Mouse (Mus musculus) yolk sac, embryonic 10.5 days (tissue): ENCODE measurements around the gene Gm3448.
"Not testable (repeated sequence)": the region's sequence is repeated elsewhere in the genome, so short reads cannot be mapped to it uniquely, and the experiment has no call there.

Experiments used
- DNase-seq: peaks from one replicate; pipeline ENCODE4 v3.0.0-alpha.2; 2017; ENCODE audit warnings: low spot score

The Gm3448 gene

DNA sequence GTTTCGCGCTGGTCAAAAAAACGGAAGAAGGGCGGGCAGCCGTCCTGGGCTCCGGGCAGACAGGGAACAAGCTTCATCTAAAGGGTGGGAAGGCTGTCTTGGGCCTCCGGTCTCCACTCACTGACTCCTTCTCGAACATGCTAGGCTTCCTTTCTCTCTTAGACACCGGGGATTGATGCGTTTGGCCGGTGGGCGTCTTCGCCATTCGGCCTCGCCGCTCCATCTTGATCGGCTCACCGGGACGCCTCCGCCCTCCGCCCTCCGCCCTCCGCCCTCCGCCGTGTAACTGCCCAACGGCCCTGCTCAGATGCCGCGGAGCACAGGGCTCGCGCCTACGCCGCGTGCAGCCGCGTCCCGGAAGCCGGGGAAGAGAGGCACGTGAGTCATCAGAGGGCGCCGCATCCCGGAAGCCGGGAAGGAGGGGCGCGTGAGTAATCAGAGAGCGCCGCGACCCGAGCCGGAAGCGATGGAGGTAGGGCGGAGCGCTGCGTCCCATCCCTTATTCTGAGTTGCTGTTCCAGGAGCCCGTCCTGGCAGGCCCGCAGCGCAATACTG, at the start of gene Gm3448, which contains the start of the genes Ermard and Tcte3:
TSS of gene Gm3448 (minus strand) at position 363 of the 555 bp plus-strand sequence.
TSS of gene Ermard (plus strand) at position 34 of the 555 bp plus-strand sequence.
TSS of gene Tcte3 (minus strand) at position 314 of the 555 bp plus-strand sequence.
- not testable (repeated sequence) for DNase-seq

DNA sequence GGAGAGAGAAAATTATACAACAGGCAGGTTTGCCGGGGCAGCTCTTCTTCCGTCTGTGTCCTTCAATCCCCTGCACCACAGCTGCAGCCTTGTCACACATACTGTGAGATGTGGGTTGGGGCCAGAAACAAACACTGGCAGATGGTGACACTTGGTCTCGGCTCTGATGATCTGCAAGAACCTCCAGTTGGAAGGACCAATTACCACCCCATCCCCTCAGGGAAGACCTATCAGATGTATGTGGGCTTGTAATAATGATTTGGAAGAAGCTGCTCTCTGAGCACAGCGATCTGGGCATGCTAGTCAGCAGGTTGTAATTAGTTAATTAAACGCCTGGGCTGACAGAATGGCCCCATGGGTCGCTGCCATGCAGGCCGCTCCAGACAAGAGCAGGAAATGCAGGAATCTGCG, 47.3 kb upstream of the Gm3448 start:
- no peak for DNase-seq

DNA sequence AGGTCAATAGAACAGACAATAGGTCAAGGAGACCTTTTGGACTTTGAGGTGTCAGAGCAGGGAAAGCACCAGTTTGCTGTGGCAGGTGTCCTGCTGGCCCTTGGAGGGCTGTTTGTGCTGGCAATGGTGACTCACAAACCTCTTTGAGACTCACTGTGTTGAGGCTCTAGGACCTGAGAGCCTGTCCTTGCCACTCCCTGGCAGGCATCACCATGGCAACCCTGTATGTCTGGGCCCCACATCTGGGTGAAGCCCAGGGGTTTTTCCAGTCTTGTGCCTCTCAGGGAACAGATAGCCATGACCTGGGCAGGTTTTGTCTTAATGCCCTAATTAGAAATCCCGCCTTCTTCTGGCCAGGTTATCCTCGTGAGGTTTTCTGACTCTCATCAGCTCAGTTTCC, 46.8 kb upstream of the Gm3448 start:
- DNase-seq = no peak

DNA sequence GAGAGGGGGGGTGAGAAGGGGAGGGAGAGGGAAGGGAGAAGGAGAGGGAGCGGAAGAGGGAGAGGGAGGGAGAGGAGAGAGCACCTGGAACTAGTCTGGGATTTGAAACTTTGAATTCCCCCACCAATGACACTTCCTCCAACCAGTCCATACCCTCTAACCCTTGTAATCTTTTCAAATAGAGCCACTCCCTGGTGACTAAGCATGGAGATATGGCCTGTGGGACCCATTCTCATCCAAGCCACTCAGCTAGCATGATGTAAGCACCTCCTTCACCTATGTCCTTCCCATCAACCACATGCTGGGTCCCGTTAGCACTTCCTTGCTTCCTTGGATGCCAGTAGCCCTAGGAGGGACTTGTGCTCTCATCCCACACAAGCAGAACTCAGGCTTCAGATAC, 43.7 kb upstream of the Gm3448 start:
- DNase-seq = no peak

DNA sequence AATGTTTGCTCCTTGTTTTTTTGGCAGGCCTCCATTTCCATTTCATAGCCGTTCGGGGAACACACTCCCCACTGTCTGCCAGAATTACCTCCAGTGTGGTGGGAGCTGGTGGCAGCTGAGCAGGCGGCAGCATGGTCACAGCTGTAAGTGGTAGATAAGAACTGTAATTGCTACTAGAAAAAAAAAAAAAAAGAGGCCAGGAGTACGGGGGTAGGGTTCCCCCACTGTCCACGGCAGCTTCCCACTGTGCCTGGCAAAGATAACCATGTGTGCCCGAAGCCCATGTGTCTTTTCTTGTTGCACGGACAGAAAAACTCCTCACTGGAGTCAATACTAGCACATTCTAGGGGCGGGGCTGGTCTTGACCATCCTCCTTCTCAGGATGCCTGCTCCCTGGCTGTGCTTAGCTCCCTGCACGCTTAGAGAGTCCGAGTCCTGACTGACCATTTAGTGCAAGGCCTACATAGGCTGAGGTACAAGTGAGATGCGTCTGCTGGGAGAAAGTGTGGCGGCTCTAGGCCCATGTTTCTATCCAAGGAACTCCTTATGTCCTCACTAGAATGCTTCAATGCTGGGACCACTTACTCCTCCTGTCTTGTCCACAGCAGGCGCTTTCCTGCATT, 43.0 kb upstream of the Gm3448 start:
- DNase-seq = no peak

DNA sequence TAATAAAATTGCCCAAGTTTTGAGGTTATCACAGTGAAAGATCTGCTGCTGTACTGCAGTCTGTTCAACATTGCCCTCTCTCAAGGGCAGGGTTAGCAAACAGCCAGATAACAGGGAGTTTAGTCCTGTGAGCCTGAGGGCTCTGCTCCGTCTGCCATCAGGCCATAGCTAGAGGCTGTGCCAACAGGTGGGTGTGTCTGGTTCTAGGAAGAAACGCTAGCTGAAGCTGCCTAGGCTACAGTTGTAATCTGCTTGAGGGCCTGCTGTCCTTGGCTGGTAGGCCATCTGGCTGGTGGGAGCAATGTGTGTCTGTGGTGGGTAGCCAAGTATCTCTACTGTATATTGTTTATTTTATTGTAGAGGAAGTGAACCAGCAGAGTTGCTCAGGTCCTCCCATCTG, 36.2 kb upstream of the Gm3448 start:
- no peak for DNase-seq

DNA sequence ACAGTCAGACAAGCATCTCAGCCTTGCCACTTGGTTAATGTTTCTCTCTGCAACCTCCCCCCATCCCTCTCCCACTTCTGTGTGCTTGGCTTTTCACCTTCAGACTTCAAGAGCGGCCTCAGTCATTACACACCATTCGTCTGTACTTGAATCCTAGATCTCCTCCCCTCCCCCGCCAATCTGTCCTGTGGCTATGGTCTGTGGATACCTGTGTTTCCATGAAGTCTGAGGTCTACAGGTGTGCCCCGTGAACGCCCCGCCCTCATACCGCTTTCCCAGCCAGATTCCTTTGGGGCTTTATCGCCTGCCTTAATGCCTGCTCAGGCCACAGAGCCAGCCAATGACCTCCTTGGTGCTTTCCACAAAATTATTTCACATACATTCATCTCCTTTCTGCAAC, 33.7 kb upstream of the Gm3448 start:
- DNase-seq = peak; percentile 76

DNA sequence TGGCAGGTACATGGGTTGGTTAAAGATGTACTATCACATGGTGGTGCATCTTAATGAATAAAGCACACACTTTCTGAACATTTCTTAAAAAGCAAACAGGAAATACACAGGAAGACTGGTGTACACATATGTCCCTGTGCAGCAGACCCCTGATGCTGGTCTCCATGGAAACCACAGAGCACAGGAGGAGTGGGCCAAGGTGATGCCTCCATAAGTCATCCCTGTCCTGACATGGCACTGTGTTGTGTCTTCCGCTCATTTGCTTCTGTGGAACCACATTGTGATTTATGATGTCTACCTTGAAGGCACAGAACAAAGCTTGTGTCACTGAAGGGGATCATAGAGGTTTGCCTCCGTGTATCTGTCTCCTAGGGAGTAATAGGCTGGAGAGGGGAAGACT, 30.9 kb upstream of the Gm3448 start:
- DNase-seq = no peak

DNA sequence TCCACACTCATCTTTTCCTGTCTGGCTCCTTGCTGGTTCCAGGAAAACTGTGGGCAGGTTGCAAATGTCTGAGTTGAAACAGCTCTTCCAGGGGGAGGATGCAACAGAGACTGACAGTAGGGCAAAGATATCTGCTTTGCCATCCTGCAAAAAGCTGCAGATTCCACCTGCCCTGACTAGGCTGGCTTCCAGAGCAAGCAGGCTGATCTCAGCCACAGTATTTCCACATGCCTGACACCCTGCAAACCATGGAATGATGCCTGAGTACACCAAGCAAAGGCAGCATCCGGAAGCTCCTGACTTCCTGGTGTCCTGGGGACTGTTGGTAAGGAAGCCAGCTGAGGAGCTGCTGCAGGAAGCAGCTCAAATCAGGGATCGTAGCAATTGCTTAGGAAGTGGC, 27.8 kb upstream of the Gm3448 start:
- no peak for DNase-seq

DNA sequence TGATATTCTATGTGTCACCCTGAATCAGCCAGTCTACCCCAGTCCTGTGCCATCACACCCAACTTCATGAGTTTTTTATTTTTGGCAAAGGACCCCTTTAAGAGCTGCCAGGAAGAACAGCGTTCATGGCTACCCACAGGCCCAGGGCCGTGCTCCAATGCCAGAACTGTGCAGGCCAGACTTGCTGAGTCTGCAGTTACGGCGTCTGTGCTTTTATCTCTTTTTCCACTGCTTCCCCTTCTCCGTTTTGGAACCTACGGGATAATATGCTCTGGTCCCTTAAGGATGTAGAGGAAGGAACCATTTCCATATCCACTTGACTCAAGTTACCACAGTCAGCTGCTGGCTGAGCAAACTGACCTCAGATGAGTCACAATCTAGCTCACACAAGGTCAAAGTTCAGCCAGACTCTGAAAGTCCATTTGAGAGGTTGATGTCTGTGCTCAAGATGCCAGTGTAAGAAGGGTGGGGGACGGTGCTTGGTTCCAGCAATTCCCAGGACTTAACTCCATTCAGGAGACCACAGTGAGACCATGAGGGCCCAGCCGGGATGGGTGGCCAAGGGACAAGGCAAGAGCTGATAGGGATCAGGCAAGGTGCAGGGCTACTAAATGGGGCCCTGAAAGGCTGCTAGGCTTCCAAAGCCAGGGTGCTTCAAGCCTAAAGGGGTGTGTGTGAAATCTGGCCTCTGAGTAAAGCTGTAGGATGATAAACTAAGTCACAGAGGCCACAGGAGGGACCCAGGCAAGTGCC, 26.9 kb upstream of the Gm3448 start:
- DNase-seq = peak; percentile 69

DNA sequence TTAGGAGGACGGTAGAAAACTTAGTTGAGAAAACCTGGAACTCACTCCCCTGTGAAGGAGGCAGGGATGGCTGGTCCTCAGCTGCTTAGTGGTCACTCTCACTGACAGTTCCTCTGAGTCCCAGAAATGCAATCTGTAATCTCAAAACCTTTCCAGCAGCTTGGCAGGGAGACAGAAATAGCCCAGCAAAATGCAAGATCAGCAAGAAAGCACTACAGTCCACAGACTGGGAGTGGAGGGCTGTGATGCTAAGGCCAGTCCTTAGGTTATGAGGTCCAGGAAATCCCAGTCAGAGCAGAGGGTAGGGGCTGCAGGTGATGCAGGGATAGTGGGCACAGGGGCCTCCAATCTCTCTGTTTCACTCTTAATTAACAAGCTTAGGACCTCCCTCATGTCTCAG, 25.6 kb upstream of the Gm3448 start:
- no peak for DNase-seq

DNA sequence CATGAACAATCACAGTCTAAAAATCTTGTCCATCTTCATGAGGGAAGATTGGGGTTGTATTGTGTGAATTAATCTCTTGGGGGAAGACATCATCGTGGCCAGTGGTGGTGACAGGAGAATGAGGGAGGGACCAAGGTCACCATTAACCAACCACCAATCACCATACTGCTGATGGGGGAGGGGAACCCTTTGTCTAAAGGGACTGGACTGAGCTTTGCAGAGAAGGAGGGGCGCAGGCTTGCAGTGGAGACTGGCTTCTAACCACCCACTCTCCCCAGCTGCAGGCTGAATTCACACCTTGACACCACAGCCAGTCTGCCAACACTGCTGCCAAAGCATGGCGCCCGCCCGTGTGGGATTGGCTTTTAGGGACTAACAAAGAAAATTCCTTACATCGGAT, 24.7 kb upstream of the Gm3448 start:
- no peak for DNase-seq

DNA sequence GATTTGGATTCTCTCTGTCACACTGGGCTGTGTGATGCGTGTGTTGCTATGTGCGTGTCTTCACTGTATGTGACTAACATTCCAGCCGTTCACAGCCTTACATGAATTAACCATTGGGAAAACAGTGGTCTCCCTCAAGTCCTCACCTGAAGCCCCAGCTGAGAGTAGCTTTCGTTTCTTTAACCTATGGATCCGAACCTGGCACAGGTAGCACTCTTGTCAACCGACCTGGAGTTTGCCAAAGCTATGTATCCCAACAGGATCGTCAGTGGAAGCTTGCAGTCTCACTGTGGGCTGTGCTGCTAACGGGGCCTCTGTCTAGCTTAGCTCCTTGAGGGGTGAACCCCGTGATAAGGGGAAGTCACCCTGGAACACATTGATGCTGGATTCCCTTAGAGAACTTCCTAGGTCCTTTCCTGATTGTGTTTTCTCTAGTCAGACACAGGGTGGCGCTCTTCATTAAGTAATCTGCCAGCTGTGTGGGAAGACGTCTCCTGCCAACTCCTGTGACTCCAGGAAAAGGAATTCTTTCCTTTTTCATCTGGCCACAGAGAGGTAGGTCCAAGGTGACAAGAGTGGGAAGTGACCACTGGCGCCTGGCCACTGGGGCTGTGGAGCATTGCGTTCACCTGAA, 24.2 kb upstream of the Gm3448 start:
- DNase-seq = peak; percentile 58

DNA sequence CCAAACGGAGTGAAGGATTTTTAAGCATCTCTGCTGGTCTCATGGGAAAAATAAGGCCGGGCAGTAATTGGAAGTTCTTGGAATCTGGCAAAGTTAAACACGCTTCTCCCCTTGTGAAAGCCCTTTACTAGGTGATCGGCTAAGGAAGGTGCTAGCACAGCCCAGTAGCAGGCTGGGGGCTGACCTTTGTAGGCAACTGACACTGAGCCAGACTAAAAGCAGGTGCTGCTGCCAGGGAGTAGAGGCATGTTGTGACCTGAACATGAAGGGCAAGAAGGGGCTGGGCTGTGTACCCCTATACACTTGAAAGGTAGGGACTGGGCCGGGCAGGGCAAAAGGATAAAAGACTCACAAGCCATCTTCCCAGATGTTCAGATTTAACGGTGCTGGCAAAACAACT, 19.0 kb upstream of the Gm3448 start:
- no peak for DNase-seq

DNA sequence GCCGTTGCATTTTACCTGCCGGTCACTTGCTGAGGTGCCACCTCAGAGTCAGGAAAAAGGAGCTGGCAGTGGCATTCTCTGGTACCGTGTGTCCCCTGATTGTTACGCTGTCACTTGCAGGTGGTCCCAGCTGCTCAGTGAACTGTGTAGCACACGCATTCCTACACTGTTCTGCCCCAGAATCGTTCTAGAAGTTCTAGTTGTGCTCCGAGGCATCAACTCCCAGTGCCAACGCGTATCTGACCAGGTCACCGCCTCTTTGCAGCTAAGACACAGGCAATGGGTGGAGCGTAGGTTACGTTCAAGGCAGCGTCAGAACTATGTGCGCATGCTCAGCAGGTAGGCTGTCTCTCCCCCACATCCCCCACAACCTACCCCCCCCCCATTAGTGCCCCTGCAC, 18.3 kb upstream of the Gm3448 start:
- DNase-seq = no peak

DNA sequence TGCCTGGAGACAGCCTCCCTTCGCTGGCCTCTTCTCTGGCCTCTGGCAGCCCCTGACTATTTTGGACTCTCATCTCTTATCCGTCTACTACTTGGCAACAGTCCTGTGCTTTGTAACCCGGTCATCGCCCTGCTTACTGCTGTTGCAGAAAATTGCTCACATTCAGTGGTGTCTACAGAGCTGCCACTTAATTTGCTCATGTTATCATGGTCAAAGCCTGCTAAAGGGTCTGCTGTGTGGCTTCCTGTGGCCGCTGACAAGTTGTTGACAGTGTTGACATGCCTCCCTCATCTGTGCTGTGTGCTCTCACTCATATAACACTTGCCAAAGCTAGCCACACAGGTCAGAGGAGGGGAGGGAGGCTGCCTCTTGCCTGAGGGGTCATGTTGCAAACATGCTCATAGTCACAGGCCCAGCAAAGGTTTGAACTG, 16.8 kb upstream of the Gm3448 start:
- no peak for DNase-seq

DNA sequence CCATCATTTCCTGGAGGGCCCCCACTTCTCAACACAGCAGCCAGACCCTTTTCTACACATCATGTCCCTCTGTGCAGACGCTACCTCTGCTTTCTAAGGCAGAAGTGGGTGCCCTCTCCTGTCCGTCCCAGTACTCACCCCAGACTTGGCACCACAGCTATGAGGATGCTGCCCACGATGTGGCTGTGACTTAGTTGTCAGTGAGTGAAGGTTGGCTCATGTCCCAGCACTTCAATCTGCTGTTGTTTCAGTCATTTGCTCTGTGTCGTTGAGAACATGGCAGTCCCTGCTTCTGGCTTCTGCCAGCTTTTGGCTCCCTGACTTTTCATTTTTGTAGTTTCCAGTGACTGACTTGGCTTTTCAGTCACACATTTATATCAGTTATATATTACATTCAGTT, 14.6 kb upstream of the Gm3448 start:
- no peak for DNase-seq

DNA sequence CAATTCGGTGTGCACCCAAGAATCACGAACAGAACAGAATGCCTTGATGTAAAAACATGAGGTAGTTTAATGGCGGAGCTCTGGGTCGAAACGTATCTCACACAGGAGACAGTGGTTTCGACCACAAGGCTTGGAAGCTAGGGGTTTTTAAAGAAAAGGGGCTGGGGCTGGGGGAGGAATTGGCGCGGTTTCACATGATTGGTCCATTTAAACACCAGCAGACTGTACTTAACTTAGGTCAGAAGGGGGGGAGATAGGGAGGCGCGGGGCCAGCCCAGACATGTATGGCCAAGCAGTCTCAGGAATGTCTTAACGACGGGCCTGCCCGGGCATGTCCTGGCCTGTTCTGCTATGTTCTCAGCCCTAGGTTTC, 12.5 kb upstream of the Gm3448 start:
- not testable (repeated sequence) for DNase-seq

DNA sequence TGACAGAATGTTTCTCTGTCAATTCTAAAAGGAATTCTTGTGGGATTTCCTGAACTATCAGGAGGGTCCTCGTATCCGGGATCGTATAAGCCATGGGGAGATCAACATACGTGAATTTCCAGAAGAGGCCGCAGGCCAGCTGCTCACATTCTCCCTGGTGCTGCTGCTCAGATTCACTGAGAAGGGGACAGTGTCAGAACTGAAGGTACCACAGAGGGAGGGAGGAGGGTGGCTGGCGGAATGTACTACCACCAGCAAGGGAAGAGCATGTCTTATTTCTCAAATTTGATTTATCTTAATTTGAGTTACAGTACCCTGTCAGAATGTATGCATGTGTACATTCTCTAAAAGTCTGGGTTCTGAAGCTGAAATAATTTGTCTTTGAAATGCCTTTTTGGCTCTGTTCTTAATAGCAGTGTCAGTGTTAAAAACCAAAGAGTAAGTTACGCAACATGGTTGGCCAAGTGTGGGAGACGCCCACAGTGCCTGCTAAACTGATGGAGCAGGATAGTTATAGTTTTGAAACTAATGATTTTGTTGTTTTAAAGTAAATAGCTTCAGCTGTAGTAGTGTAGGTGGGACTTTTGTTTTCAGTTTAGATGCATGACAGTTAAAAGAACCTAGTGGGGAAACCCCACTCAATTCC, 12.0 kb upstream of the Gm3448 start:
- DNase-seq = not testable (repeated sequence)

DNA sequence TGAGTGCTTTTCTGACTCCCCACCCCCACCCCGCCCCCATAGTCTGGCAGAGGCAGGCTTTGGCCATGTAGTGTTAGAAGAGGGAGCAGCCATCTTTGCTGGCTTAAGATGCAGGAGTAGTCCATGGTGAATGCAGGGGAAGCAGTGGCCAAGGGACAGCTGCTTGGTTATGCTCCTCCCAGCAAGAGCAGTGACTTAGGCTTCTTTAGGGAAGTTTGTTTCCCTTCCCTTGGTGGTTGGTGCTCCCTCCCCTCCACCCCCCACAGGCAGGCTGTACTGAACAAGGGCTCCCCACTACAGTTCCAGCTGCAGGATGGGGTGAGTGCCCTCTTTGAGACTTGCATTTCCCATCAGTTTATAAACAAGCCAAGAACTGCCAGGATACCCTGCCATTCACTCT, 11.4 kb upstream of the Gm3448 start:
- not testable (repeated sequence) for DNase-seq

DNA sequence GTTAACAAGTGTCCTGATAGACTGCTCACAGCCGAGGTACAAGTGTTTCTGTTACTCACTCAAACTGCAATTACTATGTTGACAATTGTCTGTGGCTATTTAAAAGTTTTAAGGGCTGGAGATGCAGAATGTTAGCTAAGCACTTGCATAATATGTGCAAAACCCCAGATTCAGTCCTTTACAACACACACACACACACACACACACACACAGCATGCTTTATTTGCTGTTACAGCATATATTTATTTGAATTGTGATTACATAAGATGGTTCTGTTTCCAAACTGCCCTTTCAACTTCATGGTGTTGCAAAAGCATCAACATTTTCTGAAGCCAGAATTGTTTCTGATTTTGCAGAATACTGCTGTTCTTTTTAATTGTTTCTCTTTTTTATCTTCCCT, 9.0 kb upstream of the Gm3448 start:
- DNase-seq = not testable (repeated sequence)

DNA sequence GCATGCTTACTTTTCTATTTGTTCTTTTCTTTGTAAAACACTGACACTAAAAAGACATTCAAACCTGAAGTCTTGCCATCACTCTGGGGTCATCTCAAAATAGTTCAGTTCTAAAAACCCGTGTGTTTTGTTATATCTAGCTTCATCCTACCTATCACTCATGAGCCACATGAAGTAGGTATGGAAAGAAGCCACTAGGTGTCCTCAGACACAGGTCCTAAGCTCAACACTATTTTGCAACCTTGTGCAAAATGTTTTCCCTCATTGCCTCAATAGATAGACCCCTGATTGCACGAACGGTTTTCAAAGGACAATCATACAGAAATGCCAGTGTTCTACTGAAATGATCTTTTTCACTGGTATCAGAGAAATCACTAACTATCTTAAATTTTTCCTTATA, 882 bp downstream of the Gm3448 start:
- not testable (repeated sequence) for DNase-seq
